Mouse (Mus musculus) kidney, postnatal 10 days (tissue): ENCODE data around the gene Zfp961.
A peak's percentile ranks its signal among the peaks of the same experiment; 100 is the strongest.
"Not testable (repeated sequence)": the region's sequence is repeated elsewhere in the genome, so short reads cannot be mapped to it uniquely, and the experiment has no call there.

Source experiments
- DNase-seq: peaks from one replicate; pipeline ENCODE4 v3.0.0; 2021; ENCODE audit warnings: mixed read lengths

The Zfp961 gene

DNA sequence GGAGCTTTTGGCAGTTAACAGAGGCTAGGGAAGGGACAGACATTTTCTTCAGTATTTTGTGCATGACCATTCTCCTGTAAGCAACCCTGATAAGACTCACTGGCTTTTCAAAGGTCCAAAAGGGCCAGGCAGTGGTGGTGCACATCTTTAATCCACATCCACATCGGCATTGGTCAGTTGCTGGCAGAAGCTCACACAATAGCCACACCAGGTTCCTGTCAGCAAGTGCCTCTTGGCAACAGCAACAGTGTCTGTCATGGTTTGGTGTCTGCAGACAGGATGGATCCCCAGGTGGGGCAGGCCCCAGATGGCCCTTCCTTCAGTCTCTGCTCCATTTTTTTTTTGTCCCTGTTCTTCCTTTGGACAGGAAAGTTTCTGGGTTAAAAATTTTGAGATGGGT, 68.2 kb downstream of the Zfp961 start:
- DNase-seq, result not testable (repeated sequence)

DNA sequence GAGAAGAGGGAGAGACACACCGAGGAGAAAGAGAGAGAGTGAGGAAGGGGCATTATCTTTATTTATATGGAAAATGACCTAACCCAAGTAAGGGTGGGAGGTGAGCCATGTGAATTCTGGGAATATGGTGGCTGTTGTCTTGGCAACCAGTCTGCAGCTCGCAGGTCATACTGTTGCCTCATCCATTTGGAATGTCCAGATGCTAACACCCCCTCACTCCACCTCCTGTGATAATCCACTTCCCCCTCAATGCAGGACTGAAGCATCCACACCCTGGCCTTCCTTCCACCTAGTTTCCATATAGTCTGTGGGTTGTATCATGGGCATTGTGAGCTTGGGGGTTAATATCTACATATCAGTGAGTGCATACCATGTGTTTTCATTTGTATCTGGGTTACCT, 69.0 kb downstream of the Zfp961 start:
- DNase-seq, result no peak

DNA sequence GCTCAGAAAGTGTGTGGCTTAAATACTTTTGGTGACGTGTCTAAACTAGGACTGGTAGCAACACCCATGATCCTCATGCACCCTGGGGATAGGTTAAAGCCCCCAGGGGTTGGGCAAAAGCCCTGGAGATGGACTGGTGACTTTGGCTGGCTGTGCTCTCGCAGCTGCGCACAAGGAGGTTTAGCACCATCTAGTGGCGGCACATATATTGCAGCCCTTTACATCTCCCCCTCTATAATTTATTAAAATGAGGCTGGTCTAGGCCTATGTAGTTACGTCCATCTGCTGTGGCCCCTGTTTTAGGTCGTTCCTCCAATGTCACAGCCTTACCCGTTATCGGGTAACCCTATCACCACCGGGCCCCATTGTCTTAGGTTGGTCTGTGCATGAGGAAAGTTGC, 74.0 kb downstream of the Zfp961 start:
- not testable (repeated sequence) for DNase-seq

DNA sequence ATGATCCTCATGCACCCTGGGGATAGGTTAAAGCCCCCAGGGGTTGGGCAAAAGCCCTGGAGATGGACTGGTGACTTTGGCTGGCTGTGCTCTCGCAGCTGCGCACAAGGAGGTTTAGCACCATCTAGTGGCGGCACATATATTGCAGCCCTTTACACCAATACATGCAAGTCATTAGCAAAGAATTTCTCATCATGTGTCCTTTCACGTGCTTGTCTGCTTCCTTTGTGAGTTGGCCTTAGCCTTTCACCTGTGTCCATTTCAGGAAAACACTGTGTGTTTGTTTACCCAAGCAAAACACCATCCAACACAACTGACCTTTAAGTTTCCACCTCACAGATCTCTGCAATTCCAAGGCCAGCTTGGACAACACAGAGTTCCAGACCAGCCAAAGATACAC, 82.1 kb downstream of the Zfp961 start:
- DNase-seq, result peak; percentile 71

DNA sequence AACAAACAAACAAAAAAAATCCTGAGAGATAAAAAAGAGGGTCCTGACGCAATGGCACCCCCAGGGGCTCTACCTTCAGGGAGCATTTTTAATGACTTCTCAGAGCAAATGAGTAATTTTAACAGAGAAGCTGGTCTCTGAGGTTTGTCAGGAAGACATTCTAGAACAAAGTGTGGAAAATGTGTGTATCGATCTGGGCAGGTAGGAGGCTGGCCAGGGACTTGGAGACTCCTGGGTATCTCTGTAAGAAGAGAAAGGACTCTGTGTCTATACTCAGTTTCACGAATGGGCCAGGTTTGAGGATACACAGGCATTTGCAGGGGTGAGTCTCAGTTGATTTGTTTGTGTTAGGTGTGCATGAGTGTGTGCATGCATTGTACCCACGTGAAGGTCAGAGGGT, 90.1 kb downstream of the Zfp961 start, which contains the start of gene Olfr372:
Gene Olfr372 (plus strand): TSS at position 301 of the 400 bp plus-strand sequence.
- DNase-seq, result not testable (repeated sequence)

DNA sequence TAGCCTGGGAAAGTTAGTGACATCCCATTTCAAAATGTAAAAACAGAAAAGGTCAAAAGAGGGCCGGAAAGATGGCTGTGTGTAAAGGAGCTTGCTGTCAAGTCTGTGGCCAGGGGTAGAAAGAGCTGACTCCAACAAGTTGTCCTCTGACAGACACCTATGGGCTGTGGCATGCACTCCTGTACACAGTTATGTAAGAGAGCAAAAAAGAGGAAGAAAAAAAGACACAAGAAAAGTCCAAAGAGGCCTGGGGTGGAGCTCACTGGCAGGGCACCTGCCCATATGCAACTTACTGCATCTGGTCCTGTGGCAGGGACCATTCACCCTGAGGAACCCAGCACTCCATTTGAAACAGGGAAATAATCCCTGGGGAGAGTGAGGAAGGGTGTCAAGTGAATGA, 91.7 kb downstream of the Zfp961 start:
- DNase-seq, result no peak
